Mouse (Mus musculus) lung, postnatal 0 days (tissue): Measurements from ENCODE around the gene Zdhhc8. TPM values are rescaled to one million over a fixed set of nuclear protein-coding genes. Genes with fewer than 3 reads are reported as not detected.

Experiments
- ATAC-seq: fragments of 200-750 bp; cut with Nextera tagmentation; 2 replicates; pipeline ENCODE4 v1.8.0; 2017; ENCODE audit warnings: moderate library complexity
- DNase-seq: peaks from one replicate; pipeline ENCODE4 v3.0.0-alpha.2; 2016; ENCODE audit warnings: low spot score
- H3K27ac ChIP-seq: fragments of 300-500 bp; sonication (generic); 2 replicates; pipeline ENCODE4 v1.5.1; 2014; ENCODE audit warnings: antibody characterized with exemption, mild to moderate bottlenecking, low read length, mixed read lengths
- H3K27me3 ChIP-seq: fragments of 300-500 bp; sonication (generic); replicated peaks from 2 replicates; pipeline ENCODE4 v1.6.1; 2014; ENCODE audit warnings: low read length, mixed read lengths; ENCODE audit not compliant: insufficient read depth
- H3K36me3 ChIP-seq: fragments of 300-500 bp; sonication (generic); 2 replicates; pipeline ENCODE4 v1.6.1; 2014; ENCODE audit warnings: low read length, mixed read lengths; ENCODE audit not compliant: insufficient read depth
- H3K4me1 ChIP-seq: fragments of 300-500 bp; sonication (generic); 2 replicates; pipeline ENCODE4 v1.6.1; 2014; ENCODE audit warnings: antibody characterized with exemption, low read depth, low read length, mixed read lengths; ENCODE audit not compliant: insufficient read depth
- H3K4me2 ChIP-seq: fragments of 300-500 bp; sonication (generic); replicated peaks from 2 replicates; pipeline ENCODE4 v1.6.1; 2014; ENCODE audit warnings: low read depth, mild to moderate bottlenecking, low read length, moderate library complexity, mixed read lengths
- H3K4me3 ChIP-seq: fragments of 300-500 bp; sonication (generic); 2 replicates; pipeline ENCODE4 v1.5.1; 2014; ENCODE audit warnings: low read depth, low read length
- H3K9ac ChIP-seq: fragments of 300-500 bp; sonication (generic); replicated peaks from 2 replicates; pipeline ENCODE4 v1.6.1; 2014; ENCODE audit warnings: low read depth, mild to moderate bottlenecking
- H3K9me3 ChIP-seq: fragments of 300-500 bp; sonication (generic); 2 replicates; pipeline ENCODE4 v1.6.1; 2016; ENCODE audit warnings: low read length, mixed read lengths
- CTCF ChIP-seq: IDR thresholded peaks from 2 replicates; pipeline ENCODE4 v1.5.1; 2016; ENCODE audit warnings: antibody characterized with exemption, mild to moderate bottlenecking
- EP300 ChIP-seq: IDR thresholded peaks from 2 replicates; pipeline ENCODE4 v1.6.1; 2016; ENCODE audit warnings: antibody characterized with exemption, mild to moderate bottlenecking, control low read depth
- WGBS: fragments of 180-500 bp; shearing (Covaris S2); extraction: QIAGEN DNeasy Blood & Tissue Kit; methylation state at CpG from one replicate; pipeline ENCODE4 v1.1.7; 2014; 5-methylcytosine and 5-hydroxymethylcytosine counted together
- polyA plus RNA-seq: library from polyadenylated mRNA; unstranded; fragments of >200 nt; fragmentation: Nextera tagmentation; extraction: Ambion mirVana; gene quantifications from 2 replicates; pipeline ENCODE4 v1.2.1, GENCODE M21; 2015

The Zdhhc8 gene
- polyA plus RNA-seq, 1 experiment from 2014 or later: 13.9 TPM

- no peaks in the 10 kb centered on the region for H3K27me3 ChIP-seq
- DNase-seq (no peak), ATAC-seq (no peak)
- H3K4me1 ChIP-seq: no peaks in the 10 kb centered on the region
- no peak overlapping the region for H3K4me2 ChIP-seq
- no peaks in the 10 kb centered on the region for H3K36me3 ChIP-seq
- H3K9me3 ChIP-seq: no peaks in the 10 kb centered on the region
- WGBS: 80% methylated on average over 8 of the region's 8 CpGs
- TF ChIP-seq CTCF: no peak
- TF ChIP-seq EP300: no peak
- no peak overlapping the region for H3K4me3 ChIP-seq
- no peak overlapping the region for H3K9ac ChIP-seq
- no peak overlapping the region for H3K27ac ChIP-seq
Measured at GRCm38 (mm10) chr16:18182766-18183165, 52.2 kb downstream of the Zdhhc8 start.

- H3K27me3 ChIP-seq: no peaks in the 10 kb centered on the region
- no peak overlapping the region for H3K9ac ChIP-seq
- H3K4me3 ChIP-seq: no peak overlapping the region
- H3K36me3 ChIP-seq: no peaks in the 10 kb centered on the region
- TF ChIP-seq CTCF (no peak), EP300 (no peak)
- DNase-seq (no peak), ATAC-seq (no peak)
- 49% methylated on average over 10 of the region's 10 CpGs for WGBS
- H3K9me3 ChIP-seq: no peaks in the 10 kb centered on the region
- no peaks in the 10 kb centered on the region for H3K4me1 ChIP-seq
- no peak overlapping the region for H3K27ac ChIP-seq
- H3K4me2 ChIP-seq: no peak overlapping the region
Measured at GRCm38 (mm10) chr16:18181398-18181797, 53.5 kb downstream of the Zdhhc8 start.

- no peaks in the 10 kb centered on the region for H3K9me3 ChIP-seq
- no peak overlapping the region for H3K4me2 ChIP-seq
- ATAC-seq (no peak), DNase-seq (no peak)
- H3K36me3 ChIP-seq: no peaks in the 10 kb centered on the region
- 8% methylated on average over 2 of the region's 2 CpGs for WGBS
- H3K4me1 ChIP-seq: no peaks in the 10 kb centered on the region
- H3K9ac ChIP-seq: no peak overlapping the region
- H3K27ac ChIP-seq: no peak overlapping the region
- no peaks in the 10 kb centered on the region for H3K27me3 ChIP-seq
- no peak overlapping the region for H3K4me3 ChIP-seq
- TF ChIP-seq CTCF (no peak), EP300 (no peak)
Measured at GRCm38 (mm10) chr16:18179591-18179990, 55.3 kb downstream of the Zdhhc8 start.

GRCm38 (mm10) chr16:18176758-18177157 is 58.2 kb downstream of the Zdhhc8 start:
- DNase-seq: no peak
- Histone ChIP-seq H3K9ac (no peak overlapping the region), H3K27ac (no peak overlapping the region), H3K4me3 (no peak overlapping the region), H3K9me3 (no peaks in the 10 kb centered on the region), H3K4me2 (no peak overlapping the region), H3K27me3 (no peaks in the 10 kb centered on the region), H3K4me1 (no peaks in the 10 kb centered on the region), H3K36me3 (no peaks in the 10 kb centered on the region)
- no peak for ATAC-seq
- no peak for TF ChIP-seq EP300
- peak; percentile 42; the same call in 1 of the 2 replicates for TF ChIP-seq CTCF
- WGBS: 73% methylated on average over 4 of the region's 4 CpGs

GRCm38 (mm10) chr16:18175817-18176541 is 59.0 kb downstream of the Zdhhc8 start:
- Histone ChIP-seq H3K9ac (no peak overlapping the region), H3K9me3 (no peaks in the 10 kb centered on the region), H3K4me1 (no peaks in the 10 kb centered on the region), H3K4me3 (no peak overlapping the region), H3K36me3 (no peaks in the 10 kb centered on the region), H3K4me2 (no peak overlapping the region), H3K27ac (no peak overlapping the region), H3K27me3 (no peaks in the 10 kb centered on the region)
- no peak for ATAC-seq
- 35% methylated on average over 6 of the region's 6 CpGs for WGBS
- no peak for DNase-seq
- TF ChIP-seq CTCF (no peak), EP300 (no peak)

- Histone ChIP-seq H3K4me3 (no peak overlapping the region), H3K27me3 (no peaks in the 10 kb centered on the region), H3K4me2 (no peak overlapping the region), H3K27ac (no peak overlapping the region), H3K36me3 (no peaks in the 10 kb centered on the region), H3K9ac (no peak overlapping the region), H3K9me3 (no peaks in the 10 kb centered on the region), H3K4me1 (no peaks in the 10 kb centered on the region)
- TF ChIP-seq EP300 (no peak), CTCF (no peak)
- ATAC-seq (no peak), DNase-seq (no peak)
- 66% methylated on average over 11 of the region's 11 CpGs for WGBS
Measured at GRCm38 (mm10) chr16:18173788-18174187, 61.1 kb downstream of the Zdhhc8 start.

- Histone ChIP-seq H3K4me1 (no peaks in the 10 kb centered on the region), H3K36me3 (no peaks in the 10 kb centered on the region), H3K9me3 (no peaks in the 10 kb centered on the region), H3K4me3 (no peak overlapping the region), H3K27me3 (no peaks in the 10 kb centered on the region), H3K27ac (no peak overlapping the region), H3K4me2 (no peak overlapping the region), H3K9ac (no peak overlapping the region)
- 80% methylated on average over 9 of the region's 9 CpGs for WGBS
- ATAC-seq (no peak), DNase-seq (no peak)
- TF ChIP-seq EP300 (no peak), CTCF (no peak)
Measured at GRCm38 (mm10) chr16:18173231-18173630, 61.7 kb downstream of the Zdhhc8 start.
